Mouse (Mus musculus): Measurements from ENCODE around the gene Mgat4c. TPM values are rescaled to one million over a fixed set of nuclear protein-coding genes. Genes with fewer than 3 reads are reported as not detected.

Gene Mgat4c
- total and polyA plus RNA-seq, 2 experiments from 2014 or later, result 50.3 to 81.8 TPM

Small RNA genes lying within 50 kb of the gene (microRNA-seq; reads per million reads assigned to microRNA genes)
- gene Mir3059 (ENCODE audit: borderline number of aligned reads), result 242 reads per million, percentile 57 among the genes with 10 or more reads in this experiment
